ENCODE assay signal across 11 mouse cellular contexts in the genomic region with DNA sequence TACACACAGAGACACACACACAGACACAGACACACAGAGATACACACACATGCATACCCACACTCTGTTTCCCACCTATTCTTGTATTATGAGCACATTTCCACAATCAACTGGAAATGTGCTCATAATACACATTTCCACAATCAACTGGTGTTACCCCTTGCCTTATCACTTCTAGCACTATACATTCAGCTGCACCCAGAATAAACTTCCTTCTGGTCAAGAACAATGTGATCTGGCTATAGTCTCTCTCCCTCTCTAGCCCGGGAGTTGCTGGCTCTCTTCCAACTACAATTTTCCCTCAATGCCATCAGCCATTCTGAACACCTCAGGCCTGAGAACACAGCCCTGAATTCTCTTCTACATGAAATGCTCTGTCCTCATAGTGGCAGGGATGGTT. TPM values are rescaled to one million over a fixed set of nuclear protein-coding genes. Genes with fewer than 3 reads are reported as not detected.
DNase-seq lines count a peak whose midpoint lies in the region; ATAC-seq and TF ChIP-seq lines count a peak whose summit lies in the region.
"Had no signal": no experiment of that assay in that cellular context is flagged by ENCODE, and none has a peak within 500 bp of the region (broad histone marks: within the 10 kb centered on the region; RNA-seq: fewer than 3 reads in every experiment).

No protein-coding gene starts in this region.

- TF ChIP-seq CTCF in CH12.LX (conservative IDR thresholded peaks at IDR 0.05 in 1 of 2, IDR thresholded peaks at IDR 0.05 in 1 of 2; ENCODE audit: low read depth in 2 of 2, low read length in 2 of 2) = no peak
- TF ChIP-seq CTCF in liver, embryonic 14.5 days (IDR thresholded peaks at IDR 0.05; ENCODE audit: low read depth) = no peak

- H3K27ac ChIP-seq in kidney, embryonic 15.5 days = 0 out of 2 replicates have a peak overlapping the region, but pooled peaks have one; percentile 29
- peak overlapping the region; percentile 75 for H3K27ac ChIP-seq in CH12.LX (ENCODE audit: insufficient read depth, low read depth)
- H3K27ac ChIP-seq in liver, embryonic 14.5 days = peak overlapping the region; percentile 25
- H3K27ac ChIP-seq: embryonic facial prominence, embryonic 13.5 days; limb, embryonic 15.5 days had no signal

- no peaks in the 10 kb centered on the region for H3K9me3 ChIP-seq in kidney, embryonic 15.5 days (replicated peaks)
- no peaks in the 10 kb centered on the region for H3K9me3 ChIP-seq in CH12.LX (replicated peaks; ENCODE audit: low read length)
- H3K9me3 ChIP-seq in liver, embryonic 14.5 days (ENCODE audit: control insufficient read depth, low read length) = no peaks in the 10 kb centered on the region
- H3K9me3 ChIP-seq: embryonic facial prominence, embryonic 13.5 days; limb, embryonic 15.5 days had no signal

- TF ChIP-seq POLR2A in CH12.LX (IDR thresholded peaks at IDR 0.05; ENCODE audit: low read depth, low read length) = no peak

- H3K79me2 ChIP-seq in CH12.LX (replicated peaks; ENCODE audit: control insufficient read depth, extremely low read depth, insufficient read depth, poor library complexity, severe bottlenecking) = peaks cover 83% of the 10 kb centered on the region

- H3K4me1 ChIP-seq in kidney, embryonic 15.5 days = 0 out of 2 replicates have a peak, but pooled peaks cover 3% of the 10 kb centered on the region
- H3K4me1 ChIP-seq in CH12.LX (ENCODE audit: control insufficient read depth in 1 of 2, insufficient read depth in 2 of 2) = peaks cover 26 to 84% of the 10 kb centered on the region in 2 experiments
- peaks cover 9 to 29% of the 10 kb centered on the region in 2 experiments for H3K4me1 ChIP-seq in liver, embryonic 14.5 days (replicated peaks; ENCODE audit: control insufficient read depth in 2 of 2, insufficient read depth in 2 of 2, low read length in 1 of 2)
- H3K4me1 ChIP-seq: limb, embryonic 15.5 days had no signal

- no peaks in the 10 kb centered on the region for H3K36me3 ChIP-seq in kidney, embryonic 15.5 days
- H3K36me3 ChIP-seq in CH12.LX (replicated peaks in 1 of 2; ENCODE audit: control insufficient read depth in 1 of 2, insufficient read depth in 1 of 2, low read length in 1 of 2) = peaks cover 32 to 67% of the 10 kb centered on the region in 2 experiments
- H3K36me3 ChIP-seq in liver, embryonic 14.5 days (replicated peaks; ENCODE audit: control insufficient read depth, insufficient read depth, low read depth) = no peaks in the 10 kb centered on the region
- H3K36me3 ChIP-seq: embryonic facial prominence, embryonic 13.5 days had no signal

- no peak overlapping the region for H3K4me2 ChIP-seq in kidney, embryonic 15.5 days
- peak overlapping the region; percentile 63 for H3K4me2 ChIP-seq in CH12.LX (ENCODE audit: insufficient read depth, low read depth, poor library complexity, severe bottlenecking)
- peak overlapping the region; percentile 66 for H3K4me2 ChIP-seq in liver, embryonic 14.5 days (ENCODE audit: low read depth)
- H3K4me2 ChIP-seq: embryonic facial prominence, embryonic 13.5 days; limb, embryonic 15.5 days had no signal

- WGBS in kidney, embryonic 15.5 days = 45% methylated on average over 1 of the region's 1 CpGs
- WGBS in liver, embryonic 14.5 days (ENCODE audit: insufficient replicate concordance) = 3% methylated on average over 1 of the region's 1 CpGs

- no peak for ATAC-seq in kidney, embryonic 15.5 days (replicated peaks; ENCODE audit: low FRiP score)
- ATAC-seq in liver, embryonic 14.5 days (ENCODE audit: insufficient read depth) = no peak
- ATAC-seq: hindbrain, embryonic 16.5 days had no signal

- no peak for TF ChIP-seq RAD21 in CH12.LX (IDR thresholded peaks at IDR 0.05; ENCODE audit: low read depth, low read length)

- dilution Hi-C loops in CH12.LX (cut with MboI; ENCODE audit: extremely low pct_ligation_motif_present, extremely low pct_unique_long_range_greater_than_20kb, low sequenced_read_pairs) = no loop called here

- no peak overlapping the region for H3K4me3 ChIP-seq in kidney, embryonic 15.5 days (replicated peaks)
- no peak overlapping the region for H3K4me3 ChIP-seq in CH12.LX (replicated peaks in 1 of 3; ENCODE audit: low read depth in 2 of 3, low read length in 2 of 3, poor library complexity in 1 of 3)
- H3K4me3 ChIP-seq in liver, embryonic 14.5 days (ENCODE audit: insufficient read depth in 1 of 2, low read depth in 2 of 2, low read length in 2 of 2) = no peak overlapping the region
- H3K4me3 ChIP-seq: embryonic facial prominence, embryonic 13.5 days; limb, embryonic 15.5 days had no signal

- DNase-seq in kidney, adult 18-20 months = no peak
- DNase-seq in CH12.LX (ENCODE audit: extremely low read depth) = no peak
- DNase-seq in NIH3T3 (ENCODE audit: low read depth) = peak; percentile 34
- no peak for DNase-seq in liver, embryonic 14.5 days (ENCODE audit: low read depth in 3 of 3, low spot score in 3 of 3)
- DNase-seq in layer of hippocampus, adult 8-10 months (ENCODE audit: low spot score in 2 of 2) = no peak
- no peak for DNase-seq in cerebellum, adult 11 months
- DNase-seq: layer of hippocampus, adult 9-11 months had no signal

- TF ChIP-seq EP300 in CH12.LX (IDR thresholded peaks at IDR 0.05; ENCODE audit: low read length) = no peak
- no peak for TF ChIP-seq EP300 in liver, embryonic 14.5 days (IDR thresholded peaks at IDR 0.05; ENCODE audit: low read depth)

- no peaks in the 10 kb centered on the region for H3K27me3 ChIP-seq in kidney, embryonic 15.5 days
- H3K27me3 ChIP-seq in CH12.LX (replicated peaks) = no peaks in the 10 kb centered on the region
- no peaks in the 10 kb centered on the region for H3K27me3 ChIP-seq in liver, embryonic 14.5 days (ENCODE audit: control insufficient read depth, insufficient read depth, low read length)
- H3K27me3 ChIP-seq: embryonic facial prominence, embryonic 13.5 days; limb, embryonic 15.5 days had no signal

- in situ Hi-C loops in CH12.LX (cut with MboI; ENCODE audit: low pct_ligation_motif_present, low pct_unique_long_range_greater_than_20kb, low sequenced_read_pairs) = no loop called here

- H3K9ac ChIP-seq in kidney, embryonic 15.5 days = no peak overlapping the region
- peak overlapping the region; percentile 44; the same call in 1 of the 2 replicates for H3K9ac ChIP-seq in CH12.LX (ENCODE audit: insufficient read depth, low read depth)
- peak overlapping the region; percentile 18 for H3K9ac ChIP-seq in liver, embryonic 14.5 days (replicated peaks)
- H3K9ac ChIP-seq: embryonic facial prominence, embryonic 13.5 days; limb, embryonic 15.5 days had no signal

TF ChIP-seq in CH12.LX, 34 proteins besides CTCF, POLR2A, EP300 and RAD21:
- no peak for TF ChIP-seq MAZ (IDR thresholded peaks at IDR 0.05; ENCODE audit: low read depth, low read length)
- TF ChIP-seq USF1 (IDR thresholded peaks at IDR 0.05; ENCODE audit: low read depth, low read length) = no peak
- no peak for TF ChIP-seq SMC3 (IDR thresholded peaks at IDR 0.05; ENCODE audit: low read depth, low read length)
- no peak for TF ChIP-seq ZKSCAN1 (IDR thresholded peaks at IDR 0.05; ENCODE audit: borderline replicate concordance, low read depth, low read length)
- no peak for TF ChIP-seq MYC (IDR thresholded peaks at IDR 0.05; ENCODE audit: low read depth, low read length)

RNA-seq across cellular contexts. Expression of a gene that starts 34.9 kb away (rescaled TPM):
- 5.3 and 5.5 TPM in 2 replicates for polyA plus RNA-seq in kidney, embryonic 15.5 days (2015; fragmentation: Nextera tagmentation; extraction: Ambion mirVana)
- total RNA-seq in CH12.LX (2012; rRNA removed) (122 and 153 TPM in 2 replicates), CH12.LX (2014; rRNA removed) (93.3 and 112 TPM in 2 replicates)
- polyA plus RNA-seq in CH12.LX (2012; ENCODE audit: insufficient read length, low read depth) = 95.3 and 102 TPM in 2 replicates
- polyA plus RNA-seq in liver, embryonic 14.5 days (2012; rRNA removed) = 8.4 and 9.2 TPM in 2 replicates
- polyA plus RNA-seq in liver, embryonic 14.5 days (2014; fragmentation: Nextera tagmentation; extraction: Ambion mirVana) = 15.5 and 16.2 TPM in 2 replicates
- total RNA-seq in layer of hippocampus, adult 8-10 months (2022) = 10 to 100 TPM in 2 of 4 experiments, 1 to 10 TPM in 2; 5.6 to 20.0 (median 11.2) TPM

Comparison
In these comparisons a context has a peak if more than half of its experiments do, and no peak if none do; other contexts are left out.
1. H3K27ac ChIP-seq: peak in every context shown above with its lines; median percentile 75 in CH12.LX; 29 in kidney, embryonic 15.5 days; 25 in liver, embryonic 14.5 days.